Mouse (Mus musculus) heart, adult 11 months (tissue): Measurements from ENCODE around the gene H2afx.
"Not testable (repeated sequence)": the region's sequence is repeated elsewhere in the genome, so short reads cannot be mapped to it uniquely, and the experiment has no call there.

ENCODE experiments used
- DNase-seq: peaks from one replicate; pipeline ENCODE4 v3.0.0; 2022

H2afx gene

DNA sequence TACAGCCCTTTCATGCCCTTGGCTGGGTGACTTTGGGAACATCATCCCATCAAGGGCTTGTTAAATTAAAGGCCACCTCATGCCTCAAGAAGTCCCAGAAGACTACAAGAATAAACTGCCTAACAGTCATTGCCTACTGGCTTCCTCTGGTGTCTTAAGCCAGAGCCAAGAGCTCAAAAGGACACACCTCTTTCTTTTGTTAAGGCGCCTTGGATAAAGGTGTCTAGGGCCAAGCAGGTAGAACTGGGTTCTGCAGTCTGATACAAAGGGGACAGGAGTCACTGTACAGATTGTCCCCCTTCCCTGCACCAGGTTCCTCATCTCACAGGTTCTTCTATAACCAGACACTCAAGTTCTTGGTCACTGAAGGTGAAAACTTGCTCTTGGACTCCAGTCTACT lies 8.1 kb downstream of the H2afx start:
- peak; percentile 85 for DNase-seq

DNA sequence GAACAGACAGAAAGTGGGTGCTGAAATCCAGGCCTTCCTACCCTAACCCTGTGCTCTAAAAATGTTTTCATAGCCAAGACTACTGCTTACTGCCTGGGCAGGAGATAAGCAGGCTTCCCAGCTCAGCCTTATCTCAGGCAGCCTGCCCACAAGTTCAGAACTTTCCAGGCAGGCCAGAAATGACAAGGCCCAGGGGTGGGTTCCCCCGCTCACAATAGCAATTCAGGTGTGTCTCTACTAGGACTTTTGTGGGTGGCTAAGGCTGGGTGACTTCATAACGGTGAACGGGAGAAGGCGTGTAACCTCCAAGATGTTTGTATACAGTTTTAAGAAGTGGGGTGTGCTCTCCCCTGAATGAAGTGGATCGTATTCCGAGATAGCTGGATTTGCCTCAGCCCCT lies 8.8 kb downstream of the H2afx start:
- DNase-seq = peak; percentile 96

DNA sequence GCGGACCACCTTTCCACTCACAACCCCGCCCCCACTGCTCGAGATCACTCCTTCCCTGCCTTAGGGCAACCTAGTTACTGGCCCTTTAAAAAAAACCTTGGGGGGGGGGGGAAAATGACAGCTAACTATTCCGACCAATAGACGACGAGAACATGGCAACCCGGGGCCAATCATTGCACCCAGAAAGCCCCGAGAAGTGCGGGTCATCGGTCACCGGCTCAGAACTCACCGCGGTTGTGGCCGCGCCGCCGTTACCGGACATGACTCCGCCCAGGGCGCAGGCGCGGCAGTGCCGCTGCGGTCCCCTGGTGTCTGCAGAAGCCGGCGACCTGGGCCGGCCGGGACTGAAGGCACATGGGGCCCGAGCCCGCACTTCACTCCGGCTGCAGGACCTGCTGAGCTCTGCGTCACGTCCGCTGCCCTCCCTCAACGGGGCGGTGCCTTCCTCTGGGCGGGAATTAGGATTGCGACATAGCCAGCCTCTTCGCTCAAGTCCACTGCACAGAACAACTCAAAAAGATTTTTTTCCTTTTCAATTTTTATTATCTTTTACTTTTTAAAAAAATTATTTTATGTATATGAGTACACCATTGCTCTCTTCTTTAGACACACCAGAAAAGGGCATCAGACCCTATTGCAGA lies 9.4 kb downstream of the H2afx start, which contains the start of gene Hmbs:
Gene Hmbs (minus strand): TSS at position 448 of the 641 bp plus-strand sequence.
- peak; percentile 99 for DNase-seq

DNA sequence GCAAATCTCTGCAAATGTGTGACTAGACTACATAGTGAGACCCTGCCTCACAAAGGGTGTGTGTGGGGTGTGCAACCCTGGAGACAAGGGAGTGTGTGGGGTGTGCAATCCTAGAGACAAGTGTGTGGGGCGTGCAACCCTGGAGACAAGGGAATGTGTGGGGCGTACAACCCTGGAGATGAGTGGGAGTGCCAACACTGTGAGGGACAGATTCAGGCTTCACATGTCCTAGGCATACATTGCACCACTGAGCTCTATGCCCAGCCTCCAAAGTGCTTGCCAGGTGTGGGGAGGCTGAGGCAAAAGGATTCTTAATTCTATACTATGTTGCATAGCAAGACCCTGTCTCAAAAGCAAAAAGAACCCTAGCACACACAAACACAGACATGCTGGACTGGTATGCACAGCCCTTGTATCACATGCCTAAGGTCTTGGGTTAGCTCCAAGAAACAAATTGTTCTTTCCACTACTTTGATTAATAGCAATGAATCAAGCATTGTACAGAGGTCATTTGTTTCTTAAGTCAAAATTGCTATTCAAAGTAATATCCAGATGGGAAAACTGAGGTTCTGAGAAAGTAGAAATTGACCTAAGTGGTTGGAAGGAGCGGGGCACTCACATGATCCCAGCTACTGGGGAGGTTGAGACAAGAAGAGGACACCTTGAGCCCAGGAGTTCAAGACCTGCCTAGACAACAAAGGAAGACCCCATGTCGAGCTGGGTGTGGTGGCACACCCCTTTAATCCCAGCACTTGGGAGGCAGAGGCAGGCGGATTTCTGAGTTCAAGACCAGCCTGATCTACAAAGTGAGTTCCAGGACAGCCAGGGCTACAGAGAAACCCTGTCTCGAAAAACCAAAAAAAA lies 11.3 kb downstream of the H2afx start:
- DNase-seq = peak; percentile 88

DNA sequence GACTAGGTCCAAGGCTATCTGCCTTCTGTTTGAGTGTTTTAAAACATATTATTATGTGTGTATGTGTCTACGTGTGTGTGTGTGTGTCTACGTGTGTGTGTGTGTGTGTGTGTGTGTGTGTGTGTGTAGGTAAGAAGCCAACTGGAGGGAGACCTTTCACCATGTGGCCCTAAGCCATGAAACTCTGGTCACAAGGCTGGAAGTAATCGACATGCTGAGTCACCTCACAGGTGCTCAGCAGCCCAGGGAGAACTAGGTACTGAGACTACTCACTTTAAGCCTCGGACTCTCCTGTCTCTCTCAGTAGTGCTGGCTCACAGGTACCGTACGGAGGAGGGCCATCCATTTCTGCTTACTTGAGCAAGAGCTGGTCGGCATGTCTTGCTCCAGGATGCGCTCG lies 12.7 kb downstream of the H2afx start:
- no peak for DNase-seq

DNA sequence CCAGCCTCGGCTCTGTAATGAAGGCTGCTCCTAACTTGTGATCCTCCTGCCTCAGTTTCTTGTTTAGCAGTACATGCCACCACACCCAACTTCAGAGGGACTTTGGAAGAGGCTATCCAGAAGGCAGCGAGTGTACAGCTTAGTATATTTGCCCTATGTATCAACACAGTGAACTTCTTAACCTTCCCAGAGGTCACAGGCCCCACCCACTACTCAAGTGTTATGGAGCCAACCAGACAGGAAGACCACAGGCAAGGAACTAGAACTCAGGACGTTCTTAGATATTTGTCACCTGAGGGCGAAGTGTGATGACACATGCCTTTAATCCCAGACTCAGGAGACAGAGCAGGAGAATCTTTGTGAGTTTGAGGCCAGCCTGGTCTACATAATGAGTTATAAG lies 13.1 kb downstream of the H2afx start:
- peak; percentile 80 for DNase-seq

DNA sequence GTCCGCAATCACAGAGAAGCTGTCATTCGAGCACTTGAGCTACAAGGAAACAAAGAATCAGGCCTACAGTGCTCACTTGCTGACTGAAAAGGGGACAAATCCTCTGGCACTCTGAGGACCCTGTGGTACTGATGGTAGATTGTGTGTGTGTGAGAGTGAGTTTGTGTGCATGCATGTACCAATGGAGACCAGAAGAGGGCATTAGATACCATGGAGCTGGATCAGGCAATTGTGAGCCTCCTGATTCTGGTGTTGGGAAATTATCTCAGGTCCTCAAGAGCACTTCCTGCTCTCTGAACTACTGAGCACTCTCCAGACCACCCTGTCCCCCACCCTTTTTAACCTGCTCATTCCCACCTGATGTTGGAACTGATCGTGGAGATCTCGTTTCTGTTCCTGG lies 14.1 kb downstream of the H2afx start:
- no peak for DNase-seq

DNA sequence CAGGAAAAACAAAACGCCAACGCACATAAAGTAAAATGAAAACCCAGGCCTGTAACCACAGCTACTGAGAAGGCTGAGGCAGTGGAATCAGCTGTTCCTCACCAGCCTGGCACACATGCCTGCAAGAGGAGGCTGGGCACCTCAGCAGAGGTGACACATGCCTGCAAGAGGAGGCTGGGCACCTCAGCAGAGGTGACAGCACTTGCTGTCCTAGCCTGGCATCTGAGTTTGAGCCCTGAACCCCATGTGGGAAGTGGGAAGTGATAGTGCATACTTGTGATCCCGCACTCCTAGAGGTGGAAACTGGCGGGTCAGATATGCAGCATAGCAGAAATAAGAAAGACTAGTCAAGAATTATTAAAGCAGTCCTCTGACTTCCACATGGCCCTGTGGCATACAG lies 16.9 kb downstream of the H2afx start:
- DNase-seq = peak; percentile 88

DNA sequence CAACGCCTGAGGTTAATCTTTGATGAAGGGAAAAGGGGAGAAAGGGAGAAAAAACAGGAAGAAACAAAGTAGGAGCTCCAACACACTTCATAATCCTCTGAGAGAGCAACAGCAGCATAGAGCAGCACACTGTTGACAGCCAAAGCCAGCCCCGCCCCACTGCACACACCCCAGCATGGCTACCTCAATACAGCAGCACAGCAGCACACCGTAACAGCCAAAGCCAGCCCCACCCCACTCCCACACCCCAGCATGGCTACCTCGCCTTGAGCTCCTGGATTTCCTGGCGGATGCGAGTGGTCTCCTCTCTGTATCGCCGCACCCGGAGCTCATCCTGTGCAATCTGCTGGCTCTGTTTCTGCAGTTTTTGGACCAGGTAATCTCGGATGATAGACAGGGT lies 17.8 kb downstream of the H2afx start:
- DNase-seq = no peak

DNA sequence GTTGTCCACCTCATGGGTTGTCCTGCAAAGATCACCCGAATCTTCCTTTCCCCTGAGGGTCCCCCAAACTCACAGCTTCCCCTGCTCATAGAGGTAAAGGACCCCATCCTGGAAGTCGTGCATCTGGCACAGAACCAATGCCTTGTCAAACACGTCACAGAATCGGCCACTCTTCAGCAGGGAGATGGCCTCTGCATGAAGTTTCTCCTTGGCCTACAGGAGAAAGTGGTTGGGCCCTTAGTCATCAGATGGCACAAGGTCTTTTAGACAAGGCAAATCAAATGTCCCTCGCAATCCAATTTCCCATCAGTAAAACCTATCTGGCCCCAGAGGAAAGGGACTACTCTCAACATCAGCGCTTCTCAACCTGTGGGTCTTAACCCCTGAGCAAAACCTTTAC lies 18.6 kb downstream of the H2afx start:
- peak; percentile 85 for DNase-seq

DNA sequence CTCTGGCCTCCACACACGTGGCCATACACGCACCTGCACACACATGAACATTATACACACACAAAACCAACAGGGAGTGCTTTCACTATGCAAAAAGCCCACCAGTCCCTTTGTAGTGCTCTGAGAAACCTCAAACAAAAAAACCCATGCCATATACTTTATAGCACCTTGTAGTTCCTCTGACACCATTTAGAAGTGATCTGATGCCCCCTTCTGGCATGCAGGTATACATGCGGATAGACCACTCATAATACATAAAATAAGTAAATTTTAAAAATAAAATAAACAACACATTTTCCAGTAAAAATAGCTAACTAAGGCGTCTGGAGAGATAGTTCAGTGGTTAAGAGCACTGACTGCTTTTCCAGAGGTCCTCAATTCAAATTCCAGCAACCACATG lies 22.7 kb downstream of the H2afx start:
- no peak for DNase-seq

DNA sequence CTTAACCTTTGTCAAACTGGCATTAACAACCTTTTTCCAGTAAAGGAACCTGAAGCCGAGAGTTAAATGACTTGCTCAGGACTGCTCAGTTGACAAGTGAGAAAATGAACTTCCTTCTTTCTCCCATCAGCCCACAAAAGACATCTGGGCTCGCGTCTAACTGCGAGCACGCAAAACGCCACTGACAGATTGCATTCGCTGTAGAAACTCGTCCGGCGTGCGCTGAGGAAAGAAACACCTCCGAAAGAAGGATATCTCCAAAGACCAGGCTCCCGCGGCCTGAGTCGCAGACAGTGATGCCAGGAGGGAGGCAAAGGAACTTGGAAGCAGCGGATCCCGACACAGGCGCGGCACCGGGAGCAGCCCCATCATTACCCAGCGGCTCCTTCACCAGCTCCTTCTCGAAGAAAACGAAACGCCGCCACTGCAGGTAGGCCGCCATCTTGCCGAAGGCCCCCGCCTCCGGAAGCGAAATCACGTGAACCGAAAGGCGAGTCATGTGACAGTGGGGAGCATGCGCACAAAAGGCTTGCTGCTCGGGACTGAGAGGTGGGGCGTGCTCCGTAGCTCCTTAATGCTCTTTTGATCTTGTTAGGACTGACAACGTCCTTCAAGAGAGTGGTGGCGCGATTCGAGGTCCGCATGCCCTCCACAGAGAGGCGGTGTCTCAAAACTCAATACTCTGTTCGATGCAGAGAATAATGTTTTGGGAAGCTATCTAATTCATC lies 26.9 kb downstream of the H2afx start, which contains the start of gene Vps11:
Gene Vps11 (minus strand): TSS at position 481 of the 728 bp plus-strand sequence.
- DNase-seq = peak; percentile 99

DNA sequence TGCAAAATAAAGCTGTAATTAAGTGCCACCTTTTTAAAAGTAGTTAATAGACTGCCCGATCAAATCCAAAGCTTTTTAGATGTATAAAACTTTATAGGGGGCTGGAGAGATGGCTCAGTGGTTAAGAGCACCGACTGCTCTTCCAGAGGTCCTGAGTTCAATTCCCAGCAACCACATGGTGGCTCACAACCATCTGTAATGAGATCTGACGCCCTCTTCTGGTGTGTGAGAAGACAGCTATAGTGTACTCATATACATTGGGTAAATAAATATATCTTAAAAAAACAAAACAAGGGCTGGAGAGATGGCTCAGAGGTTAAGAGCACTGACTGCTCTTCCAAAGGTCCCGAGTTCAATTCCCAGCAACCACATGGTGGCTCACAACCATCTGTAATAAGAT lies 27.4 kb downstream of the H2afx start:
- DNase-seq = not testable (repeated sequence)

DNA sequence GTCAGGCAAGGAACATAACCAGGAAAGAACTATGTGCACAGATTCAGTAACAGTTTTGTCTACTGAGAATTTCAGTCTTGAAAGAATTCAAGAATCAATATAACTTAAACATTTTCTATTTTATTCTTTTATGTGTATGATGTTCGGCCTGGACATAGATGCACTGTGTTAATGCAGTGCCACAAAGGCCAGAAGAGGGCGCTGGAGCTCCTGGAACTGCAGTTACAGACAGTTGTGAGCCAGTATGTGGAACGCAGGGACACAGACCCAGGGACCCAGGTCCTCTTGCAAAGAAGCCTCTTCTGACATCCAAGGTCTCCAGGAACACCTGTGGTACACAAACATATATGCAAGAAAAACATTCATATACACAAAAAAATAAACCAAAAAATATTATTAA lies 30.0 kb downstream of the H2afx start:
- no peak for DNase-seq

DNA sequence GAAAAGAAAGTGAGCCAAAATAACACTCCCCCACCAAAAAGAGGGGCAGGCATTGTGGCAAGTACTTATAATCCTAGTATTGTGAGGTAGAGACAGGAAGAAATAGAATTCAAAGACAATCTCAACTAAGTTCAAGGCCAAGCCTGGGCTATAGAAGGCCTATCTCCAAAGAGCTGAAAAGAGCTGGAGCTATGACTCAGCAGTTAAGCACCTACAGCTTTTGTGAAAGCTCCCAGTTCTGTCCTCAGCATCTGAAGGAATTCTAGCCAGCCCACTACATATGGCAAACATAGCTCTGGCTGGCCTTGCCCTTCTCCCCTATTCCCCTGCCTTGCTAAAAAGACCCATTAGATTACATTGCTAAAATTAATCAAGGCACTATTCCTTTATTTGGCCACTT lies 38.9 kb downstream of the H2afx start:
- no peak for DNase-seq

DNA sequence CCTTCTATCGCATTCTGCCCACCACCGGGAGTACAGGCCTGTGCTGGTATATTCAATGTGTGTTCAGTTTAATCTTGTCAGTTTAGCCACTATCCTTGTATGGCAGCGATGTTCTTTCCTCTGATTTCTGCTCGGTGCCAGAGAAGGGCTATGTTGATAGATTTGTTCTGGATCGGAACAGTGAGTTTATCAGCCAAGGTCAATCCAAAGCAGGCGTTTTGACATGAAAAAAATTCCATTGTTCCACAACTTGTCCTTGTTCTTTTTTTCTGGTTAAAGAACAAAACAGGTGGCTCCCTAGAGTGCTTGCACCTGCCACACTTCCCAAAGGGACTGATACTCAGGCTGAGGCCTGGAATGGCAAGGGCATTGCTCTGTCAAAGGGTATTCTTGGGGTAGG lies 41.6 kb downstream of the H2afx start:
- DNase-seq = no peak

DNA sequence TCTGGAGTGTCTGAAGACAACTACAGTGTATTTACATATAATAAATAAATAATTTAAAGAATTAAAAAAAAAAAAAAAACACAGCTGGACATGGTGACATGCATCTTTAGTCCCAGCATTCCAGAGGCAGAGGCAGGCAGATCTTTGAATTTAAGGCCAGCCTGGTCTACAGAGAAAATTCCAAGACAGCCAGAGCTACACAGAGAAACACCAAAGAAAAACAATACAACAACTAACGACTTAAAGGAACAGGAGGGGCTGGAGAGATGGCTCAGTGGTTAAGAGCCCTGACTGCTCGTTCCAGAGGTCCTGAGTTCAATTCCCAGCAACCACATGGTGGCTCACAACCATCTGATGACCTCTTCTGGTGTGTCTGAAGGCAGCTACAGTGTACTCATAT lies 42.8 kb downstream of the H2afx start:
- peak; percentile 61 for DNase-seq

DNA sequence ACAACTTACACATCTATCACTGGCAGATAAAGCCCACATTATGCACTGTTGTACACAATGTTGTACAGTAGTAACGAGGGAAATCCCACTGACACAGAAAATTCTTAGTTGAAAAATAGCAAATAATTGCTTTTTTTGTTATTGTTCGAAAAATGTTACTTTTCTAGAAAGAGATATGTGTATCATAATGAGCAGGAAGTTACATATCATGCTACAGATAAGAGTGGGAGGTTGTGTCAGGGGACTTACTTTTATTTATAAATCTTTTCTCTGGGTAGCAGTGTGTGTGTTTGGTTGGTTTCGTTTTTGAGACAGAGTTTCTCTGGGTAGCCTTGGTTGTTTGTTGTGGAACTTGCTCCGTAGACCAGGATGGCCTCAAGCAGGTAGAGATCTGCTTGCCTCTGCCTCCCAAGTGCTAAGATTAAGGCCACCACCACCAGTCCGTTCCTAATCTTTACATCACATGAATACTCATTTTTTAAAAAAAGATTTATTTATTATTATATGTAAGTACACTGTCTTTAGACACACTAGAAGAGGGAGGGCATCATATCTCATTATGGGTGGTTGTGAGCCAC lies 43.7 kb downstream of the H2afx start:
- DNase-seq = no peak

DNA sequence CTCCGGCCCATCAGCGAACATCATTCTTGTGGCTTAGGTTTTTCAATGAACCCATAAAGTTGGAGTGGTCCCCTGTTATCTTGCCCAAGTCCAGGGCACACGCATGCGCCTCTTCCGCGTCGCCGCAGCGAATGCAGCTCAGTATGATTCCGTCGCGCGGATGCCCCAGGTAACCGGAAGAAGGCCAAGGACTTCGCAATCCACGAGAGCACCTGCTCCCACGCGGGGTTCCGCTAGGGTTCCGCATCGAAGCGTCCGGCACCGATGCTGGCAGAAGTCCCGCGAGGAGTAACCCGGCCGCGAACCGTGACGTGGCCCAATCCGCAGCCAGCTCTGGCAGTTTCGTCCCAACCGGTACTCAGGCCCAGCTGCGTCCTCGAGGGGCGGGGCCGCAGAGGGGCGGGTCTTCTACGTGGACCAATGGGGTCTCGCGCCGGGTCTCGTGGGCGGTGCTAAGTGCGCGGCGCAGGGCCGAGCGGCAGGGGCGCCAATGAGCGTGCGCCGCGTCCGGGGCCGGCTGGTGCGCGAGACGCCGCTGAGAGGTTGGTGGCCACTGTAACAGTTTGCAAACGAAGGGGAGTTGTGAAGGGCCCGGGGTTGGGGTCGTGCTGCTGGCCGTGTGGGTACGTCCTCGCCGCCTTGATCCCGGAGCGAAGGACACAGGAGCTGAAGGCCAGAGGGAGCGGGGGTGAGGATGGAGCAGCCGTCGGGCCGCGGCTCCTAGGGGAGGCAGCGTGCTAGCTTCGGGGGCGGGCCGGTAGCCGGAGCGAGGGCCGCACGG lies 44.8 kb downstream of the H2afx start, which contains the start of gene Hyou1:
Gene Hyou1 (plus strand): TSS at position 437 of the 781 bp plus-strand sequence.
- DNase-seq = peak; percentile 100

DNA sequence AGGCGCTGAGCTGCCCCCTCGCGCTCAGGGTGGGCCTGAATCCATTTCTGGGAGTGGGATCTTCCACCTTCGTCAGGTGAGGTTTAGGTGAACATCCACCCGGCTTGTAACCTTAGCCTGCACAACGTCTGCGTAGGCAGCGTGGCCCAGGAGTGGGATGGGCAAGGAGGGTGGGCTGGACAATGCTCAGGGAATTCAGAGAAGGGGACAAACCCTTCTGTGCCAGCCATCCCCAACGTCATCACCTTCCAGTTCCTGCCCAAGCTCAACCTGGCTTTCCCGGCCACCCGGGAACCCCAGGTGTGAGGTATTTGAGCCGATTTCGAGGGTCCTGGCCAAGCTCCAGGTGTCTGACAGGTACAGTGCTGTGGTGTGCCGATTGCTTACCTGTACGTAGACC lies 45.4 kb downstream of the H2afx start:
- no peak for DNase-seq

DNA sequence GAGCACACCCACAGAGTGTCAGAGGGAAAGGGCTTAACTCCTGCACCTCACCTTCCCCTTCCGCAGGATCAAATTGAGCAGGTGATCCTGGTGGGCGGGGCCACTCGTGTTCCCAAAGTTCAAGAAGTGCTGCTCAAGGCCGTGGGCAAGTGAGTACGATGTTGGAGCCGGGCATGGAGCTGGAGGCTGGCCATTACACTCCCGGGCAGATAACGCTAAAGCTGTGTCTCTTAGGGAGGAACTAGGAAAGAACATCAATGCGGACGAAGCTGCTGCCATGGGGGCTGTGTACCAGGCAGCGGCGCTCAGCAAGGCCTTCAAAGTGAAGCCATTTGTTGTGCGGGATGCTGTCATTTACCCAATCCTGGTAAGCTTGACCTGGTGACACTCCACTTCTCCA lies 50.1 kb downstream of the H2afx start:
- peak; percentile 74 for DNase-seq
